Mouse (Mus musculus) spleen, postnatal 4 days (tissue): ENCODE data around the gene Rnpepl1.

Experiments used
- DNase-seq, 2 experiments: peaks; one replicate each; pipeline ENCODE4 v3.0.0; 2022; ENCODE audit warnings: low spot score in 2 of 2

The Rnpepl1 gene

GRCm38 (mm10) chr1:92910239-92910885, at the start of gene Rnpepl1:
TSS of gene Rnpepl1 (plus strand) at chr1:92910783.
- peak; percentile 82 to 90 for DNase-seq

GRCm38 (mm10) chr1:92861503-92861902, 49.1 kb upstream of the Rnpepl1 start:
- no peak for DNase-seq

- no peak for DNase-seq
Measured at GRCm38 (mm10) chr1:92863268-92863667, 47.3 kb upstream of the Rnpepl1 start.

- no peak for DNase-seq
Measured at GRCm38 (mm10) chr1:92866170-92866569, 44.4 kb upstream of the Rnpepl1 start.

- DNase-seq: no peak
Measured at GRCm38 (mm10) chr1:92869985-92870384, 40.6 kb upstream of the Rnpepl1 start.

- no peak for DNase-seq
Measured at GRCm38 (mm10) chr1:92872666-92873065, 37.9 kb upstream of the Rnpepl1 start.

GRCm38 (mm10) chr1:92874011-92874410, 36.6 kb upstream of the Rnpepl1 start:
- no peak for DNase-seq

GRCm38 (mm10) chr1:92875360-92876111, 35.0 kb upstream of the Rnpepl1 start:
- no peak for DNase-seq

GRCm38 (mm10) chr1:92877431-92877978, 33.1 kb upstream of the Rnpepl1 start:
- no peak for DNase-seq

GRCm38 (mm10) chr1:92878066-92878741, 32.4 kb upstream of the Rnpepl1 start:
- no peak for DNase-seq

GRCm38 (mm10) chr1:92879266-92879665, 31.3 kb upstream of the Rnpepl1 start:
- DNase-seq: no peak

- no peak for DNase-seq
Measured at GRCm38 (mm10) chr1:92880101-92880500, 30.5 kb upstream of the Rnpepl1 start.

GRCm38 (mm10) chr1:92881982-92882381, 28.6 kb upstream of the Rnpepl1 start:
- no peak for DNase-seq

GRCm38 (mm10) chr1:92888901-92889655, 21.5 kb upstream of the Rnpepl1 start:
- no peak for DNase-seq

- DNase-seq: no peak
Measured at GRCm38 (mm10) chr1:92892791-92893190, 17.8 kb upstream of the Rnpepl1 start.

- DNase-seq: no peak
Measured at GRCm38 (mm10) chr1:92893896-92894295, 16.7 kb upstream of the Rnpepl1 start.

- DNase-seq: peak; percentile 55 to 82
Measured at GRCm38 (mm10) chr1:92895089-92895488, 15.5 kb upstream of the Rnpepl1 start.

GRCm38 (mm10) chr1:92902786-92903185, 7.8 kb upstream of the Rnpepl1 start, which contains the start of gene Ankmy1:
TSS of gene Ankmy1 (minus strand) at chr1:92902906.
- DNase-seq: no peak

GRCm38 (mm10) chr1:92903627-92904026, 7.0 kb upstream of the Rnpepl1 start:
- DNase-seq: no peak

- no peak for DNase-seq
Measured at GRCm38 (mm10) chr1:92905703-92906310, 4.8 kb upstream of the Rnpepl1 start.
